Mouse (Mus musculus): ENCODE measurements around the gene Mup15. TPM values are rescaled to one million over a fixed set of nuclear protein-coding genes. Genes with fewer than 3 reads are reported as not detected.
"Not testable (repeated sequence)": the region's sequence is repeated elsewhere in the genome, so short reads cannot be mapped to it uniquely, and the experiment has no call there.

Mup15 gene
- not detected for total RNA-seq (2021)
- long read RNA-seq, experiment 1 = 0 reads
- long read RNA-seq, experiment 2 = 0 reads

DNA sequence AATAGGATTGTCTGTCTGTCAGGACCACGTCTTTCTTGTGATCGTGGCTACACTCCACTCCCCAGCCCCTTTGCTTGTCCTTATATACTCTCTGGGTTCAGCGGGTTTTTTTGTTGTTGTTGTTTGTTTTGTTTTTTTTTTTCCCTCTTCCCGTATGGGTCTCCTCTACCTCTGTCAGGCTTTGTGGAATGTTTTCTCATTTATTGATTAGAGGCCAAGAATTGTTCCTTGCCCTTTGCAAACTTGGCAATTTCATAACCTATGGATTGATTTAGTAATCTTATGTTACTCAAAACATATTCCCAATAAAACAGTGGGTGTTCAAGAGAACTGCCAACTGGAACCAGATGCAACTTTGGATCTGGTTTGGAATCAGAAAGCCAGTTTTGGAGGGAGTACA is at the start of gene Mup15:
Gene Mup15 (minus strand): TSS at position 101 of the 400 bp plus-strand sequence.
- not testable (repeated sequence) for DNase-seq (ENCODE audit: low spot score in 2 of 2)

Other genes with a start within 250 kb of the Mup15 start
- gene Mup13, start 211.5 kb downstream of the Mup15 start, total RNA-seq (2021) = not detected
- gene Mup14, start 135.7 kb downstream of the Mup15 start, total RNA-seq (2021) = not detected
- not detected for gene Mup16, start 79.8 kb upstream of the Mup15 start, total RNA-seq (2021)
- not detected for gene Mup17, start 156.1 kb upstream of the Mup15 start, total RNA-seq (2021)
- gene Mup18, start 234.4 kb upstream of the Mup15 start, total RNA-seq (2021) = not detected